Mouse (Mus musculus) heart, adult 2 months (tissue): ENCODE measurements around the gene Sema4g.

ENCODE experiments used
- CTCF ChIP-seq: fragments of 200-600 bp; IDR thresholded peaks from 2 replicates; pipeline ENCODE4 v1.8.1; 2022; ENCODE audit warnings: antibody characterized with exemption, mild to moderate bottlenecking, moderate library complexity
- EP300 ChIP-seq: fragments of 200-500 bp; IDR thresholded peaks from 2 replicates; pipeline ENCODE4 v1.6.1; 2011; ENCODE audit warnings: low read depth, low read length, control low read depth; ENCODE audit not compliant: insufficient read depth
- POLR2A ChIP-seq: fragments of 200-500 bp; IDR thresholded peaks from 2 replicates; pipeline ENCODE4 v1.6.1; 2011; ENCODE audit warnings: mild to moderate bottlenecking, low read depth, low read length, control low read depth; ENCODE audit not compliant: insufficient read depth

DNA sequence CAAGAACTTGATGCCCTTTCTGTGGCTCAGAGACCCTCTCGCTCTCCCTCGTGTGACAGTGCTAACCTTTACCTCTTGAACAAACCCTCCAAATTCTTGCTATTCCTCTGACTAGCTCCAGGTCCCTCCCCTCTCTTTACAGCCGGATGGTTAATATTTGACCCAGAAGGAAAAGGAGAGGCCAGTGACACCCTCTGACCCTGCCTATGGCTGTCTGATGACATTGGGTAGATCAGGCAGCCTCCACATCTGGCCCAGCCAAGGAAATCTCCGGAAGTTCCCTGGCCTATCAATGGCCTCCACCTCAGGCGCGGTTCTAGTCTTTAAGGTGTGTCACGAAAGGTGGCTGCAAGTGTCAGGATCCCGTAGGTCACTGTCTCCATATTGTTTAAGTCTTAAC, 2.1 kb downstream of the Sema4g start:
- no peak for TF ChIP-seq CTCF
- TF ChIP-seq EP300: no peak
- no peak for TF ChIP-seq POLR2A
